ENCODE assay signal across 24 mouse cellular contexts in genomic region chr13:20212665-20213064, GRCm38 (mm10).
DNase-seq lines count a peak whose midpoint lies in the region; ATAC-seq lines count a peak whose summit lies in the region.
"Had no signal": no experiment of that assay in that cellular context is flagged by ENCODE, and none has a peak within 500 bp of the region (broad histone marks: within the 10 kb centered on the region; RNA-seq: fewer than 3 reads in every experiment).

No protein-coding gene starts in this region.

- H3K27me3 ChIP-seq in heart, embryonic 10.5 days (ENCODE audit: insufficient read depth, poor library complexity, severe bottlenecking), result no peaks in the 10 kb centered on the region
- H3K27me3 ChIP-seq in hindbrain, embryonic 11.5 days (ENCODE audit: control insufficient read depth, insufficient read depth, low read length), result no peaks in the 10 kb centered on the region
- H3K27me3 ChIP-seq: embryonic facial prominence, embryonic 12.5 days; embryonic facial prominence, embryonic 15.5 days; heart, embryonic 13.5 days; hindbrain, embryonic 13.5 days had no signal

- H3K9me3 ChIP-seq in heart, embryonic 10.5 days, result no peaks in the 10 kb centered on the region
- H3K9me3 ChIP-seq in hindbrain, embryonic 11.5 days (ENCODE audit: control insufficient read depth, low read length), result no peaks in the 10 kb centered on the region
- H3K9me3 ChIP-seq: embryonic facial prominence, embryonic 12.5 days; embryonic facial prominence, embryonic 15.5 days; heart, embryonic 13.5 days had no signal

- peak; percentile 73 for DNase-seq in heart, embryonic 10.5 days (ENCODE audit: low spot score)
- DNase-seq in heart, postnatal 36 days, result no peak
- DNase-seq in spleen, postnatal 36 days (ENCODE audit: low spot score in 2 of 2), result peak; percentile 10 to 18
- DNase-seq in spleen, postnatal 4 days (ENCODE audit: low spot score in 2 of 2), result no peak
- DNase-seq in cerebellum, postnatal 36 days, result no peak
- no peak for DNase-seq in hindbrain, embryonic 11.5 days (ENCODE audit: low spot score)
- DNase-seq in cerebellum, adult 11 months, result no peak
- DNase-seq: adrenal gland, adult 2 months; adrenal gland, postnatal 14 days; cerebellum, adult 11-12 months; cerebellum, adult 9-10 months; cerebellum, postnatal 14 days; forebrain, postnatal 0 days; gastrocnemius, adult 2 months; gastrocnemius, postnatal 14 days; heart, adult 18-20 months; heart, postnatal 14 days had no signal

- H3K4me2 ChIP-seq in hindbrain, embryonic 11.5 days (replicated peaks; ENCODE audit: low read depth, low read length), result no peak overlapping the region
- H3K4me2 ChIP-seq: embryonic facial prominence, embryonic 12.5 days; embryonic facial prominence, embryonic 15.5 days; heart, embryonic 13.5 days; hindbrain, embryonic 13.5 days had no signal

- H3K4me1 ChIP-seq in heart, embryonic 10.5 days, result peaks cover 2% of the 10 kb centered on the region; the same call in 1 of the 2 replicates
- no peaks in the 10 kb centered on the region for H3K4me1 ChIP-seq in hindbrain, embryonic 11.5 days (replicated peaks; ENCODE audit: control insufficient read depth, insufficient read depth, low read length)
- H3K4me1 ChIP-seq: embryonic facial prominence, embryonic 12.5 days; hindbrain, embryonic 13.5 days had no signal

- H3K27ac ChIP-seq in heart, embryonic 10.5 days, result no peak overlapping the region
- no peak overlapping the region for H3K27ac ChIP-seq in hindbrain, embryonic 11.5 days (ENCODE audit: low read depth, low read length)
- H3K27ac ChIP-seq: embryonic facial prominence, embryonic 12.5 days; embryonic facial prominence, embryonic 15.5 days; gastrocnemius, adult 2 months; heart, embryonic 13.5 days; hindbrain, embryonic 13.5 days had no signal

- WGBS in heart, embryonic 10.5 days, result 73% methylated on average over 6 of the region's 6 CpGs
- 92% methylated on average over 6 of the region's 6 CpGs for WGBS in hindbrain, embryonic 11.5 days

- intact Hi-C loops in heart, postnatal 36 days (cut with DNase I), result no loop called here

- ATAC-seq in monocyte, adult 5-6 weeks (replicated peaks; ENCODE audit: insufficient number of reproducible peaks, low FRiP score, low TSS enrichment, poor library complexity, severe bottlenecking), result 0 out of 2 replicates have a peak, but pooled peaks have one; percentile 47
- ATAC-seq in hindbrain, embryonic 11.5 days (ENCODE audit: low FRiP score), result no peak
- ATAC-seq: forebrain, embryonic 14.5 days; hindbrain, embryonic 16.5 days had no signal

- H3K4me3 ChIP-seq in heart, embryonic 10.5 days, result no peak overlapping the region
- H3K4me3 ChIP-seq in hindbrain, embryonic 11.5 days (ENCODE audit: low read depth, low read length), result no peak overlapping the region
- H3K4me3 ChIP-seq: embryonic facial prominence, embryonic 12.5 days; embryonic facial prominence, embryonic 15.5 days; gastrocnemius, adult 2 months; heart, embryonic 13.5 days; hindbrain, embryonic 13.5 days had no signal

- H3K9ac ChIP-seq in hindbrain, embryonic 11.5 days (ENCODE audit: low read depth, low read length), result no peak overlapping the region
- H3K9ac ChIP-seq: embryonic facial prominence, embryonic 12.5 days; embryonic facial prominence, embryonic 15.5 days; forebrain, postnatal 0 days; heart, embryonic 13.5 days; hindbrain, embryonic 13.5 days had no signal

- no peaks in the 10 kb centered on the region for H3K36me3 ChIP-seq in heart, embryonic 10.5 days
- H3K36me3 ChIP-seq in hindbrain, embryonic 11.5 days (ENCODE audit: control insufficient read depth, insufficient read depth, low read length), result no peaks in the 10 kb centered on the region
- H3K36me3 ChIP-seq: embryonic facial prominence, embryonic 12.5 days; embryonic facial prominence, embryonic 15.5 days; heart, embryonic 13.5 days; hindbrain, embryonic 13.5 days had no signal

Comparison
In these comparisons a context has a peak if more than half of its experiments do, and no peak if none do; other contexts are left out.
1. DNase-seq: peak in heart, embryonic 10.5 days (single experiment) and spleen, postnatal 36 days (2 of 2); none in heart, postnatal 36 days (0 of 2), spleen, postnatal 4 days (0 of 2), cerebellum, postnatal 36 days (0 of 2), hindbrain, embryonic 11.5 days (single experiment) and cerebellum, adult 11 months (single experiment).